Mouse (Mus musculus) small intestine, adult 2 months (tissue): ENCODE measurements around the gene Prg2. TPM values are rescaled to one million over a fixed set of nuclear protein-coding genes. Genes with fewer than 3 reads are reported as not detected.

Source experiments
- H3K27ac ChIP-seq: fragments of 200-500 bp; 2 replicates; pipeline ENCODE4 v1.5.1; 2012; ENCODE audit warnings: low read depth, low read length, control low read depth, inconsistent platforms; ENCODE audit not compliant: insufficient read depth
- H3K27me3 ChIP-seq: fragments of 200-500 bp; 2 replicates; pipeline ENCODE4 v1.6.1; 2012; ENCODE audit warnings: mild to moderate bottlenecking, moderate library complexity, low read length, inconsistent platforms; ENCODE audit not compliant: control insufficient read depth, insufficient read depth
- H3K36me3 ChIP-seq: fragments of 200-500 bp; 2 replicates; pipeline ENCODE4 v1.6.1; 2012; ENCODE audit warnings: mild to moderate bottlenecking, low read length, control low read depth, inconsistent platforms; ENCODE audit not compliant: control insufficient read depth, insufficient read depth
- H3K4me1 ChIP-seq: fragments of 200-500 bp; 2 replicates; pipeline ENCODE4 v1.6.1; 2012; ENCODE audit warnings: low read length, inconsistent platforms, mixed read lengths; ENCODE audit not compliant: control insufficient read depth, insufficient read depth, insufficient read length
- H3K4me3 ChIP-seq: fragments of 200-500 bp; 2 replicates; pipeline ENCODE4 v1.5.1; 2012; ENCODE audit warnings: low read depth, mild to moderate bottlenecking, control low read depth, inconsistent platforms, low read length, moderate library complexity
- CTCF ChIP-seq: fragments of 200-500 bp; IDR thresholded peaks from 2 replicates; pipeline ENCODE4 v1.5.1; 2012; ENCODE audit warnings: low read depth, mild to moderate bottlenecking, control low read depth, inconsistent platforms, low read length, moderate library complexity, mixed read lengths; ENCODE audit not compliant: insufficient replicate concordance, insufficient read length; ENCODE audit errors: extremely low read depth
- POLR2A ChIP-seq: fragments of 200-500 bp; IDR thresholded peaks from 2 replicates; pipeline ENCODE4 v1.6.1; 2012; ENCODE audit warnings: low read depth, mild to moderate bottlenecking, control low read depth, inconsistent platforms, low read length, moderate library complexity
- WGBS: fragments of 180-500 bp; shearing (Covaris S2); methylation state at CpG from one replicate; pipeline ENCODE4 v1.1.7; 2018; 5-methylcytosine and 5-hydroxymethylcytosine counted together
- polyA plus RNA-seq: library from polyadenylated mRNA; depleted of rRNA; stranded (reverse); fragments of >200 nt; gene quantifications from 2 replicates; pipeline ENCODE4 v1.2.3, GENCODE M21; 2012; rRNA removed

Gene Prg2
- 0.49 and 1.1 TPM in 2 replicates for polyA plus RNA-seq

DNA sequence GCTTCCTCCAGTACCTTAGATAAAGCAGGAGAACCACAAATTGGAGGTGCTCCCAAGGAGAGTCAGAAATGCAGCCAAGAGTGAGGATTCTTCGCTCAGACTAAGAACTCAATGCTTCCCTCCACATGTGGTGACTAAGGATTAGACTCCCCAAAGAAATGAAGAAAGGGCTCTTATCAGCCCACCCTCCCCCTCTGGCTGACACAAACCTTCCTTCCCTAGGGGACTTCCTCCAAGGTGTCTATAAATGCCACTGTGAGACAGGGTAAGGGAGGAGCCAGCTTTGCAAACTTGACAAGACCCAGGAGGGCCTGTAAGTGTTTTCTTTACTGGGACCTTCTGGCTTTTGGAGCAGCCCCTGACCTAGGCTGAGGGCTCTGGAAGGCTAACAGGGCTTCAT lies at the start of gene Prg2:
TSS of gene Prg2 (plus strand) at position 274 of the 400 bp plus-strand sequence.
- H3K36me3 ChIP-seq, result no peaks in the 10 kb centered on the region
- H3K27ac ChIP-seq, result no peak within 1 kb of the TSS
- H3K4me1 ChIP-seq, result no peaks in the 10 kb centered on the region
- no peak for TF ChIP-seq CTCF
- no peak for TF ChIP-seq POLR2A
- 75% methylated on average over 1 of the region's 1 CpGs for WGBS
- H3K4me3 ChIP-seq, result no peak within 1 kb of the TSS
- no peaks in the 10 kb centered on the region for H3K27me3 ChIP-seq

DNA sequence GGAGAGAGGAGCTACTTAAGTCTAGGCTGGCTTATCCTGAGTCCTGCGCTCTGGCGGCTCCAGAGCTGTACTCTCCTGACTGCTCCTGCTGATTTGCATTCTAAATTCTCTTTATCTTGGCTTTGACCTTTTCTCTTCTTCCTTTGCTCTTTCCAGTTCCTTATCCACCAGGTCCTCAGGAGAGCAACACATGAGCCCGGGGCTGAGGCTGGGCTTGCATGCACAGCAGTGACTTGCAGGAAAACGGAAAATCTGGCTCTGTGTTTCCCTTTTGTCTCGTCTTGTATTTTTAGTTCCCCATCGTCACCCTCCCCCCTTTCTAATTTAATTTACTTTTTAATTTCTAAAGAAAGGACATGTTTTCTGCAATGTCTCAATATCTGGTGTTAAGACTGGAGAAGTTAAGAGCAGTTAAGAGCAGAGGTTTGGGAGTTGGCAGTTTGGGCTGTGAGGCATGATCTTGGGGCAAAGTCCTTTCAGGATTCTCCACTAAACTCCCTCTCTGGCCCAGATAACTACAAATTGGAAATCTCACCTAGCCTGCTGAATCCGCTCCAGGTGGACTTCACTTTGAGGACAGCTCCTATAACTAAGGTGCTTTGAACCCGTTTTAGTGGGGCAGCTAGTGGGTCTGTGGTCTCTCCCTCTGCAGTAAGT lies 46.1 kb upstream of the Prg2 start:
- WGBS, result 67% methylated on average over 8 of the region's 8 CpGs
- H3K27me3 ChIP-seq, result no peaks in the 10 kb centered on the region
- H3K27ac ChIP-seq, result no peak overlapping the region
- no peak for TF ChIP-seq CTCF
- no peak for TF ChIP-seq POLR2A
- H3K4me3 ChIP-seq, result no peak overlapping the region
- no peaks in the 10 kb centered on the region for H3K36me3 ChIP-seq
- H3K4me1 ChIP-seq, result peaks cover 7% of the 10 kb centered on the region; the same call in 1 of the 2 replicates

GRCm38 (mm10) chr2:84934649-84935007 lies 45.6 kb upstream of the Prg2 start:
- Histone ChIP-seq H3K27ac (no peak overlapping the region), H3K27me3 (no peaks in the 10 kb centered on the region), H3K4me3 (no peak overlapping the region), H3K36me3 (no peaks in the 10 kb centered on the region), H3K4me1 (peaks cover 7% of the 10 kb centered on the region; the same call in 1 of the 2 replicates)
- TF ChIP-seq CTCF (no peak), POLR2A (no peak)
- 72% methylated on average over 4 of the region's 4 CpGs for WGBS

DNA sequence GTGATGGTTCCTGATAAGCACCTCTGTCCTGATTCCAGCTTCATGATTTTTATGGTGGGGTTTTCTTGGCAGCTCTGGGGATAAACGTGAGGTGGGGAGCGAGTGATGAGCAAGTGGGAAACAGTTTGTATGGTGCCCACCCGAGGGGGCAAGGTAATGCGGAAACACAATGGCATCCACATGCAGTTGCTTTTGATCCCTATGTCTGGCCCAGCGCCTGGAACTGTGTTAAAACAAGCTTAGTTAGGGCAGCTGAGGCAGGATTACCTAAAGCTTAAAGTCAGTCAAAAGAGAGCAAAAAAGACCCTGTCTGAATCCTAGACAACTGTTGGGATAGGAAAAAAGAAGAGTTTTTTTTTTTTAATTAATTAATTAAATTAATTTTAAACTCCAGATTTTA lies 45.2 kb upstream of the Prg2 start:
- no peaks in the 10 kb centered on the region for H3K36me3 ChIP-seq
- WGBS, result 86% methylated on average over 5 of the region's 5 CpGs
- TF ChIP-seq POLR2A, result no peak
- no peak for TF ChIP-seq CTCF
- no peak overlapping the region for H3K4me3 ChIP-seq
- H3K27ac ChIP-seq, result no peak overlapping the region
- H3K4me1 ChIP-seq, result peaks cover 6% of the 10 kb centered on the region; the same call in 1 of the 2 replicates
- H3K27me3 ChIP-seq, result no peaks in the 10 kb centered on the region

- 17% methylated on average over 37 of the region's 38 CpGs for WGBS
- H3K27ac ChIP-seq, result peak within 1 kb of the TSS; percentile 64
- peak; percentile 68 for TF ChIP-seq POLR2A
- no peak for TF ChIP-seq CTCF
- H3K4me3 ChIP-seq, result peak within 1 kb of the TSS; percentile 77
- H3K27me3 ChIP-seq, result no peaks in the 10 kb centered on the region
- H3K36me3 ChIP-seq, result no peaks in the 10 kb centered on the region
- peaks cover 5% of the 10 kb centered on the region; the same call in 1 of the 2 replicates for H3K4me1 ChIP-seq
Observed at GRCm38 (mm10) chr2:84936474-84937429, 43.5 kb upstream of the Prg2 start, which contains the start of gene Slc43a3. Slc43a3 (plus strand) TSS chr2:84936579.

DNA sequence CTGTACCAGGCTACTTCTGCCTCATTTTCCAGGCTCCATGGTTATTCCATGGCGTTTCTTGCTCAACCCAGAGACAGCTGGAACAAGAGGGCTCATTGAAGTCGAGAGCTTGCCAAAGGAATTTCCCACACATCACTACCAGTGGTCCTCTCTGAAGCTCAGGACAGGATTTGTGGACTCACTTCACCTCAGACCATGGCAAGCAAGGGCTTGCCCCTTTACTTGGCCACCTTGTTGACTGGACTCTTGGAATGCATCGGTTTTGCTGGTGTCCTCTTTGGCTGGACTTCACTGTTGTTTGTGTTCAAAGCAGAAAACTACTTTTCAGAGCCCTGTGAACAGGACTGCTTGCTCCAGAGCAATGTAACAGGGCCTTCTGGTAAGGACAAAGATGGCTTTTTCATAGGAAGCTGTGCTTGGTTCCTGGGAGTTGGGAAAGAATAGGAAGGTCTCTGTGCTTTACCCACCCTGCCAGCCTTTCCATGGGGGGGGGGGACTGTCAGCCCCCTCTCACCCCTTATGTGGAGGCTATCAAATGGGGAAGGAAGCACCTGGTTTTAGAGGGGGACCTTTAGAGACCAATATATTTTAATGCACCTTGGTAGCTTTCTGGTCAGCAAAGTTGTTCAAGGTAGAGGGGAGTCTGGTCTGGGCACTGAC lies 42.6 kb upstream of the Prg2 start:
- Histone ChIP-seq H3K36me3 (no peaks in the 10 kb centered on the region), H3K27ac (peak overlapping the region; percentile 64), H3K4me3 (peak overlapping the region; percentile 77), H3K27me3 (no peaks in the 10 kb centered on the region), H3K4me1 (peaks cover 5% of the 10 kb centered on the region; the same call in 1 of the 2 replicates)
- 65% methylated on average over 3 of the region's 3 CpGs for WGBS
- no peak for TF ChIP-seq POLR2A
- TF ChIP-seq CTCF, result no peak

GRCm38 (mm10) chr2:84938249-84938946 lies 41.9 kb upstream of the Prg2 start:
- no peaks in the 10 kb centered on the region for H3K36me3 ChIP-seq
- WGBS, result 38% methylated on average over 5 of the region's 5 CpGs
- no peaks in the 10 kb centered on the region for H3K27me3 ChIP-seq
- peak overlapping the region; percentile 77 for H3K4me3 ChIP-seq
- peak overlapping the region; percentile 64 for H3K27ac ChIP-seq
- TF ChIP-seq POLR2A (no peak), CTCF (no peak)
- peaks cover 5% of the 10 kb centered on the region; the same call in 1 of the 2 replicates for H3K4me1 ChIP-seq
